Mouse (Mus musculus): ENCODE results near the gene Scgn. TPM values are rescaled to one million over a fixed set of nuclear protein-coding genes. Genes with fewer than 3 reads are reported as not detected.

Gene Scgn
- not detected for total RNA-seq (2023)

DNA sequence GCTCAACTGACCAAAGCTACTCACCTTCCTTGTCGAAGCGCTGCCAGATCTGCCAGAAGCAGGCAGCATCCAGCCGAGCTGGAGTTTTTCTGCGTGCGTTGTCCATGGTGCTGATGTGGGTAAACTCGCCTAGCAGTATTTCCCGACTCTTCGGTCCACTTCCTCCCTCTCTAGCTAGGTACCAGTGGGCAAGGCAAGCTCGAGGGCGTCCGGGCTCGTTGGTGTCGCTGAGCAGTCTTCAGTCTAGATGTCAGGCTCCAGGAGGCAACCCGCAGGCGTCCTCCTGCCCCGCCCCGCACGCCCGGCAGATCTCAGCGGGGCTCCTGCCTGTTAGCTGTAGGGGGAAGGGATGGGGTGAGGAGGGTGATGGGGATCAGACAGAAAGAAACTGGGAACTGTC is at the start of gene Scgn:
Gene Scgn, minus strand, starts transcription at position 287 of the 400 bp plus-strand sequence.

DNA sequence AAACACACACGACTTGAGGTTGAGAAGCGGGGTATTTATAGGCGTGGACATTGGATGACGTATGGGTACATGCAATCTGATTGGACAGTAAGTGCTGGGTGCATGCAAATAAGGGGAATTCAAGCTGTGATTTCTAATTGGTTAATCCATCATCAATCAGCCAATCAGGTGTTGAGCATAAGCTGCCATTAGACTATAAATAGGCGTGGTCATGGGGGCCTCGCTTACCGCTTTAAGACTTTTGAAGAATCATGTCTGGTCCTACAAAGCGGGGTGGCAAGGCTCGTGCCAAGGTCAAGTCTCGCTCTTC is 56.8 kb downstream of the Scgn start, which contains the start of gene Hist1h2aa:
Gene Hist1h2aa, plus strand, starts transcription at position 252 of the 310 bp plus-strand sequence.

DNA sequence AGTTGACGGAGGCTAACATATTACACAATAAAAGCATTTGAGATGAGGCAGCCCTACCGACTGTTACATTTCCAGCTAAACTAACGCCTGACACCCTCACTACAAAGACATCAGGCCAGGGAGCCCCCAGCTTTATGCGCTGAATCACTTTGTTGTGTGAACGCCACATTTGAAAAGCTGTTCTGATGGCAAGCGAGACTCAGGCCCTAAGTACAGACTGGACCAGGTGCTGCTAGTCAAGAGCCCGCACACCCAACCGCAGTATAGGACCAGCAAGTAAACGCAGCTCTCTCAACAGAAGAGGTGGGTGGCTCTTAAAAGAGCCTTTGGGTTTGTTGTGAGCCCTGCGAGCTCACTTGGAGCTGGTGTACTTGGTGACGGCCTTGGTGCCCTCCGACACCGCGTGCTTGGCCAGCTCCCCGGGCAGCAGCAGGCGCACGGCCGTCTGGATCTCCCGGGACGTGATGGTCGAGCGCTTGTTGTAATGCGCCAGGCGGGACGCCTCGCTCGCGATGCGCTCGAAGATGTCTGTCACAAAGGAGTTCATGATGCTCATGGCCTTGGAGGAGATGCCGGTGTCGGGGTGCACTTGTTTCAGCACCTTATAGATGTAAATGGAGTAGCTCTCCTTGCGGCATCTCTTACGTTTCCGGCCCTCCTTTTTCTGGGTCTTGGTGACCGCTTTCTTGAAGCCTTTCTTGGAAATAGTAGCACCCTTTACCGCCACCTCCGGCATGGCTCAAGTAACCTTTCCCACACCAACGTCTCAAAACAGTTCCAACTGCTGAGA is 57.4 kb downstream of the Scgn start, which contains the start of gene Hist1h2ba:
Gene Hist1h2ba, minus strand, starts transcription at position 736 of the 790 bp plus-strand sequence.

DNA sequence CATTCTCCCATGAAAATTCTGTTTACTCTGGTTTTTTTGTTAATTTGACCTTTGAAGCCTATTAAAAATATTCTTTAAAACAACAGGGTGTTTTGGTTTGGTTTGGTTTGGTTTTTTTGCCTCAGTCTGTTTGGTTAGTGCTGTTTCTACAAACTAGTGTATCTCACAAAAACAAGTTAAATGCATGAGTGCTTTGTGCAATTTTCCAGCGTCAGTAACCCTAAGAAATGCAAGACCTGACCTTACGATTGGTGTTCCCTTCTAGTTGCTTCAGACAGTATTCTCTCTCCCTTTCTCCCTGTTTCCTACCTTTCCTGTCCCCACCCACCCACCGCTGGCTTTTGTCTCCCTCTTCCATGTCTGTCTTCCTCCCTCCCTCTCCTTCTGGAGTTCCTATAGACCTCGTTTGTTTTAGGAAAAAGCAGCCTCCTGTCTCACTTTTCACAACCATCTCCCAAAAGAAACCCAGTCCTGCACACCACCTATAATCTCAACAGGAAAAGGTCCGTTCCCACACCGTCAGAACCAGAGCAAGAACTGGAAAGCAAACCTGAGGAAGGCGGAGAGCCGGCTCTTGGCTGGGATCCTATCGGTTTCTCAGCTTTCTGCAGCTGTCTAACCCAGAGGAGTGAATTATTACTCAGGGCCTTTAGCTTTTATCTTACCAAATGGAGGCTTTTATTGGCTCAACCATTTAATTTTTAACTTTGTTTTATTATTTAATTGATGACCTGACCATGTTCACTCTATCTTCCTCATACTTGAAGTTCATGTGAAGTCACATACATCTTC is 76.4 kb downstream of the Scgn start, which contains the start of gene Slc17a4:
Gene Slc17a4, minus strand, starts transcription at position 634 of the 792 bp plus-strand sequence.

Other genes with a start within 250 kb of the Scgn start
- 6.9 TPM for gene Hist1h3c, start 245.6 kb downstream of the Scgn start, total RNA-seq (2023)
- gene Hist1h2bb, start 244.5 kb downstream of the Scgn start, total RNA-seq (2023) = 12.3 TPM
- 12.8 TPM for gene Hist1h2ab, start 240.1 kb downstream of the Scgn start, total RNA-seq (2023)
- 15.6 TPM for gene Hist1h3b, start 238.9 kb downstream of the Scgn start, total RNA-seq (2023)
- 29.3 TPM for gene Hist1h4b, start 234.2 kb downstream of the Scgn start, total RNA-seq (2023)
- 93.4 TPM for gene Hist1h4a, start 230.0 kb downstream of the Scgn start, total RNA-seq (2023)
- gene Hist1h3a, start 228.8 kb downstream of the Scgn start, total RNA-seq (2023) = 100 TPM
- 22.0 TPM for gene Hist1h1a, start 227.5 kb downstream of the Scgn start, total RNA-seq (2023)
- not detected for gene Trim38, start 221.3 kb downstream of the Scgn start, total RNA-seq (2023)
- not detected for gene Slc17a2, start 184.2 kb downstream of the Scgn start, total RNA-seq (2023)
- not detected for gene Slc17a3, start 151.8 kb downstream of the Scgn start, total RNA-seq (2023)
- gene Slc17a1, start 123.5 kb downstream of the Scgn start, total RNA-seq (2023) = not detected
- gene Slc17a4, start 76.2 kb downstream of the Scgn start, total RNA-seq (2023) = not detected
- gene Hist1h2ba, start 57.1 kb downstream of the Scgn start, total RNA-seq (2023) = not detected
- gene Hist1h2aa, start 56.8 kb downstream of the Scgn start, total RNA-seq (2023) = not detected

Data from CD4-positive naive resting alpha-beta T cell, adult 57 days (primary cell).